Comparison of ENCODE assay signal across 16 mouse cellular contexts in the genomic region with DNA sequence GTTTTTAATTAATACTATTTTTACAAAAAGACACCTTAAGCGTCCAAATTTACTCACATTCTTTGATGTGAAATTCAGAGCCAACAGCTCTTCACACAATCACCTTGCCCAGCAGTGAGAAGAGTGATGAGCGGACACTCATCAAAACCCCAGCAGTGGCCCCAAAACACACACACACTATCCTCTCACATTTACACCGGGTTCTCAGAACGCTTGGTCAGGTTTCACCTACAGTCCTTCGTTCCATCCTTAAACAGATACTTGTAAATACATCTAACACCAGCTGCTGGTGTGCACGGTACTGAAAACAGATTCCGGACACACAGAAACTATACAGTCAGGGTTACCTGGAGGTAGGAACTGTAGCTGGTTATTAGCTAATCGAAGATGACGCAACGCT. TPM values are rescaled to one million over a fixed set of nuclear protein-coding genes. Genes with fewer than 3 reads are reported as not detected.
DNase-seq lines count a peak whose midpoint lies in the region; ATAC-seq lines count a peak whose summit lies in the region.
"Had no signal": no experiment of that assay in that cellular context is flagged by ENCODE, and none has a peak within 500 bp of the region (broad histone marks: within the 10 kb centered on the region; RNA-seq: fewer than 3 reads in every experiment).

No protein-coding gene starts in this region.

- no peaks in the 10 kb centered on the region for H3K36me3 ChIP-seq in kidney, embryonic 15.5 days
- no peaks in the 10 kb centered on the region for H3K36me3 ChIP-seq in embryonic facial prominence, embryonic 12.5 days
- H3K36me3 ChIP-seq in limb, embryonic 11.5 days (ENCODE audit: control insufficient read depth, insufficient read depth, low read length) = no peaks in the 10 kb centered on the region
- H3K36me3 ChIP-seq: forebrain, embryonic 12.5 days; heart, embryonic 12.5 days; hindbrain, embryonic 10.5 days had no signal

- H3K4me3 ChIP-seq in kidney, embryonic 15.5 days (replicated peaks) = no peak overlapping the region
- H3K4me3 ChIP-seq in embryonic facial prominence, embryonic 12.5 days = no peak overlapping the region
- H3K4me3 ChIP-seq in limb, embryonic 11.5 days (ENCODE audit: low read depth, low read length) = no peak overlapping the region
- H3K4me3 ChIP-seq: forebrain, embryonic 12.5 days; heart, embryonic 12.5 days; hindbrain, embryonic 10.5 days had no signal

- H3K9ac ChIP-seq in kidney, embryonic 15.5 days = no peak overlapping the region
- no peak overlapping the region for H3K9ac ChIP-seq in embryonic facial prominence, embryonic 12.5 days
- no peak overlapping the region for H3K9ac ChIP-seq in limb, embryonic 11.5 days (ENCODE audit: low read length)
- H3K9ac ChIP-seq: forebrain, embryonic 12.5 days; heart, embryonic 12.5 days; hindbrain, embryonic 14.5 days had no signal

- H3K27me3 ChIP-seq in kidney, embryonic 15.5 days = no peaks in the 10 kb centered on the region
- no peaks in the 10 kb centered on the region for H3K27me3 ChIP-seq in embryonic facial prominence, embryonic 12.5 days
- H3K27me3 ChIP-seq in limb, embryonic 11.5 days (ENCODE audit: control insufficient read depth, insufficient read depth, low read length) = no peaks in the 10 kb centered on the region
- H3K27me3 ChIP-seq: forebrain, embryonic 12.5 days; heart, embryonic 12.5 days had no signal

- no peak for ATAC-seq in kidney, embryonic 15.5 days (replicated peaks; ENCODE audit: low FRiP score)
- ATAC-seq in embryonic facial prominence, embryonic 12.5 days (ENCODE audit: insufficient number of reproducible peaks, insufficient read depth, low FRiP score, low TSS enrichment) = no peak
- no peak for ATAC-seq in limb, embryonic 11.5 days (ENCODE audit: insufficient number of reproducible peaks, low FRiP score, low TSS enrichment, low read depth)
- ATAC-seq: forebrain, embryonic 16.5 days had no signal

- peak overlapping the region; percentile 90; the same call in 1 of the 2 replicates for H3K27ac ChIP-seq in kidney, embryonic 15.5 days
- H3K27ac ChIP-seq in embryonic facial prominence, embryonic 12.5 days = 0 out of 2 replicates have a peak overlapping the region, but pooled peaks have one; percentile 14
- no peak overlapping the region for H3K27ac ChIP-seq in limb, embryonic 11.5 days (replicated peaks; ENCODE audit: low read depth, low read length)
- H3K27ac ChIP-seq: forebrain, embryonic 12.5 days; hindbrain, embryonic 14.5 days had no signal

- peaks cover 44% of the 10 kb centered on the region for H3K4me1 ChIP-seq in kidney, embryonic 15.5 days
- peaks cover 6% of the 10 kb centered on the region; the same call in 1 of the 2 replicates for H3K4me1 ChIP-seq in embryonic facial prominence, embryonic 12.5 days
- H3K4me1 ChIP-seq in limb, embryonic 11.5 days (ENCODE audit: control insufficient read depth, insufficient read depth, low read length) = peaks cover 6% of the 10 kb centered on the region; the same call in 1 of the 2 replicates

- no peak for DNase-seq in kidney, postnatal 4 days
- DNase-seq in limb, embryonic 11.5 days (ENCODE audit: low spot score) = peak; percentile 18
- no peak for DNase-seq in urinary bladder, postnatal 14 days (ENCODE audit: low spot score)
- no peak for DNase-seq in right cerebral cortex, postnatal 36 days (ENCODE audit: low spot score in 2 of 2)
- DNase-seq: adrenal gland, adult 2 months; adrenal gland, postnatal 36 days; cerebellum, adult 2 months; cerebellum, postnatal 10 days; gastrocnemius, postnatal 14 days had no signal

- 78% methylated on average over 10 of the region's 10 CpGs for WGBS in kidney, embryonic 15.5 days
- WGBS in embryonic facial prominence, embryonic 12.5 days = 91% methylated on average over 10 of the region's 10 CpGs
- WGBS in limb, embryonic 11.5 days = 92% methylated on average over 10 of the region's 10 CpGs

- no peaks in the 10 kb centered on the region for H3K9me3 ChIP-seq in kidney, embryonic 15.5 days (replicated peaks)
- no peaks in the 10 kb centered on the region for H3K9me3 ChIP-seq in embryonic facial prominence, embryonic 12.5 days
- no peaks in the 10 kb centered on the region for H3K9me3 ChIP-seq in limb, embryonic 11.5 days (ENCODE audit: control insufficient read depth, low read length)
- H3K9me3 ChIP-seq: forebrain, embryonic 12.5 days; heart, embryonic 12.5 days; hindbrain, embryonic 10.5 days had no signal

- no peak overlapping the region for H3K4me2 ChIP-seq in kidney, embryonic 15.5 days
- no peak overlapping the region for H3K4me2 ChIP-seq in embryonic facial prominence, embryonic 12.5 days (replicated peaks)
- H3K4me2 ChIP-seq in limb, embryonic 11.5 days (ENCODE audit: low read depth, severe bottlenecking) = no peak overlapping the region
- H3K4me2 ChIP-seq: forebrain, embryonic 12.5 days; heart, embryonic 12.5 days; hindbrain, embryonic 14.5 days had no signal

RNA-seq across cellular contexts. Expression of a gene that starts 27.4 kb away (rescaled TPM):
- polyA plus RNA-seq in kidney, embryonic 15.5 days (2015; fragmentation: Nextera tagmentation; extraction: Ambion mirVana) = 15.3 and 15.7 TPM in 2 replicates
- polyA plus RNA-seq in embryonic facial prominence, embryonic 12.5 days (2016; fragmentation: Nextera tagmentation; extraction: Ambion mirVana) = 26.0 and 26.3 TPM in 2 replicates
- 20.9 and 26.2 TPM in 2 replicates for polyA plus RNA-seq in limb, embryonic 11.5 days (2014; fragmentation: Nextera tagmentation; extraction: Ambion mirVana)

RNA-seq across cellular contexts. Expression of a gene that starts 29.6 kb away (rescaled TPM):
- polyA plus RNA-seq in kidney, embryonic 15.5 days (2015; fragmentation: Nextera tagmentation; extraction: Ambion mirVana) = 30.4 and 33.1 TPM in 2 replicates
- polyA plus RNA-seq in embryonic facial prominence, embryonic 12.5 days (2016; fragmentation: Nextera tagmentation; extraction: Ambion mirVana) = 50.9 and 54.4 TPM in 2 replicates
- polyA plus RNA-seq in limb, embryonic 11.5 days (2014; fragmentation: Nextera tagmentation; extraction: Ambion mirVana) = 64.9 and 70.7 TPM in 2 replicates
